Mouse (Mus musculus): ENCODE results near the gene Nqo2.

Gene Nqo2

GRCm38 (mm10) chr13:34002058-34003006 is 37.8 kb downstream of the Nqo2 start, which contains the start of the genes Ripk1 and Serpinb6a:
Gene Ripk1, plus strand, starts transcription at chr13:34002363.
Gene Serpinb6a, minus strand, starts transcription at chr13:34002794.
- DNase-seq = peak; percentile 90

GRCm38 (mm10) chr13:34003058-34003457 is 38.6 kb downstream of the Nqo2 start:
- no peak for DNase-seq

DNA sequence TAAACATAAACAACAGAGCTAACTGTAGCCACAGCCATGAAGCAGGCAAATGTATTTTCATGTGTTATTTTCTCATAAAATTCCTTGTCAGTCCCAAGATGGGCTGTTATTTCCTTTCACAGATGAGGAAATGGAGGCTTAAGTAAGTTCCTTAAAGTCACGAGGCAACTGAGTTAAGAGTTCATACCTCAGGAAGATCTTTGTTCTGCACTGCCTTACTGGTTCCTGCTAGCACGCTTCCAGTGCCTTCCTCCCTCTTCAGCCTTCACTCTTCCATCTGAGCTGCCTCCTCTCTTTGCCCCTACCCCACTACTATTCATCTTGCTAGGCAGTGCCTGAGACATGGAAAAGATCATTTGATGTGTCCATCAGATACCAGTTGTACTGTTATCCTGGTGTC is 42.7 kb downstream of the Nqo2 start:
- no peak for DNase-seq

- DNase-seq = no peak
Measured at GRCm38 (mm10) chr13:34016927-34017569, 52.6 kb downstream of the Nqo2 start.

DNA sequence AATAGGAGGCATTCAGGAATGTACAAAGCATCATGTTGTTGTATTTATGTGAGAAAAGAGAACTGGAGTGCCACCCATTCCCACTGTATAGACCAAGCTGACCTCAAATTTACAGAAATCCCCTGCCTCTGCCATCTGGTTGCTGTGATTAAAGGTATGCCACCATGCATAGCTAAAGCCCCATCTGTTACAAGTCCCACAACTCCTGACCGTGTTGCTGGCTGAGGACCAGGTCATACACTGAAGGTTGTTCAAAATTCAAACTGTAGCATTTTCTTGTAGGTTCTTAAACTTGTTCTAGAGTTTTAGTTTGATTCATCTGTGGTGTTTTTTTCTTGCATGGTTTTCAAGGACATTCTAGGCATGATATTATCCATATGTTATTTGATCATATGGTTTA is 54.0 kb downstream of the Nqo2 start:
- DNase-seq = no peak

DNA sequence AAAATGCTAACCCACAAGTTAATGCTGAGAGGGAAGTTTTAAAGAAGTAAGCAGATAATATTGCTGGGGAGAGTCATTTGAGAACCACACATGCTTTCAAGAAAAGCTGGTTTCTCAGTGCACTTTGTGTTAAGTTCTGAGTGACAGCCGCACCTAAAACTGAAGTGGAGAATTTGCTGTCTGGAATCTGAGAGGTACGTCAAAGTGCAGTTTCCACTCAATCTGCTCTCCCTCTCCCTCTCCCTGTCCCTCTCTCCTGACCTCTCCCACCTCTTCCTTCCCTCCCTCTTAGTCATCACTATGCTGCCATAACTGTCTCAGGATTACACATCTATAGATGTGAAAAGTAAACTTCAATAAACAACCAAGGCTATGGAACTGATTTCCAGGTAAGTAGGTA is 57.5 kb downstream of the Nqo2 start:
- DNase-seq = no peak

DNA sequence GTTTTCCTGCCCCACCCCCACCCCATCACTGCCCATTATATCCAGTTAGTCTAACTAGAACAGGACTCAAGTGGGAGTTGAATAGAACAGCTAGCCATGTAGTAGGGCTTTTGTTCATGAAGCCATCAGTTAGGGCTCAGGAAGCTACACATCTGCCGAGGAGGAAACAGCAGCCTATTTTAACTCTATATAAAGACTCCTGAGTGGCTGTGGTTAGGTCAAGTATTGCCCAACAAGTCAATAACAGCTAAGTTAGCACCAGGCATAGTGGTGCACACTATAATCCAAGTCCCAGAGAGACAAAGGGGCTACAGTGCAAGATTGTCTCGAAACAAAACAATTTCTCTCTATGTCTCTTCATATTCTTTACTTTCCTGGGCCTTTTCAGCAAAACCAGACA is 67.6 kb downstream of the Nqo2 start:
- DNase-seq = no peak

GRCm38 (mm10) chr13:34035424-34035823 is 70.9 kb downstream of the Nqo2 start:
- no peak for DNase-seq

DNA sequence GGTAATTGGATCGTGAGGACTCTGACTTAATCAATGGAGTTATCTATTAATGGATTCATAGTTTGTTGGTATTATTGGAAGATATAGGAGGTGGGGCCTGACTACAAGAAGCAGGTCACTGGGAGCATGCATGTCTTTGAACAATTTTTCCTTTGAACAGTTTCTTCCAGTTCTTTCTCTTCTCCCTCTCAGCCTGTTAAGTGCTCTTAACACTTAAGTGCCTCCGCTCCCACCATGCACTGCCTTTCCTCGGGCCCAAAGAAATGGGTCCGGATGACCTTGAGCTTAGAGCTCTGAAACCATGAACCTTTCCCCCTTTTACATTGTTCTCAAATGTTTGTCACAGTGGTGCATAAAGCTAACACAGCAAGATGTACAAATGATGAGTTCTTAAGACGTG is 72.2 kb downstream of the Nqo2 start:
- DNase-seq = no peak

- DNase-seq = peak; percentile 95
Measured at GRCm38 (mm10) chr13:34037172-34038055, 72.9 kb downstream of the Nqo2 start, which contains the start of gene Bphl. Gene Bphl, plus strand, starts transcription at chr13:34037597.

DNA sequence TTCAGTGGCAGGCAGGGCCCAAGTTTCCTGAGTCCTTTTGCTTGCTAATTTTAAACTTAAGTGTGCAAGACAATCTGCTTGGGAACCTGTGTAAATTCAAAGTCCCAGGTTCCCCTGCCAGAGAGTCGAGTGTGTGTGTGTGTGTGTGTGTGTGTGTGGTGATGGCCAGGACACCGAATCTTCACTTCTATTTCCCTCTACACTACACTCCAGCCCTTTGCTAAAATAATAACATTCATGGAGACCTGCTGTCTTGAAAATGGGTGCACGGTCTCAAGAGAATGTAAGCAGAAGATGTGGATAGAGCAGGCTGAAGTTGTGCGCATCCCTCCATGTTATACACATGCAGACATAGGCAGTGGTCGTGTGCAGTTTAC is 73.6 kb downstream of the Nqo2 start:
- DNase-seq = no peak

Measured in layer of hippocampus, adult 9-11 months (tissue).